Mouse (Mus musculus) retina, postnatal 7 days (tissue): ENCODE measurements around the gene Fars2.
"Not testable (repeated sequence)": the region's sequence is repeated elsewhere in the genome, so short reads cannot be mapped to it uniquely, and the experiment has no call there.

Experiments used
- DNase-seq: peaks from one replicate; pipeline ENCODE4 v3.0.0-alpha.2; 2012; ENCODE audit warnings: low read depth, low spot score

The Fars2 gene

DNA sequence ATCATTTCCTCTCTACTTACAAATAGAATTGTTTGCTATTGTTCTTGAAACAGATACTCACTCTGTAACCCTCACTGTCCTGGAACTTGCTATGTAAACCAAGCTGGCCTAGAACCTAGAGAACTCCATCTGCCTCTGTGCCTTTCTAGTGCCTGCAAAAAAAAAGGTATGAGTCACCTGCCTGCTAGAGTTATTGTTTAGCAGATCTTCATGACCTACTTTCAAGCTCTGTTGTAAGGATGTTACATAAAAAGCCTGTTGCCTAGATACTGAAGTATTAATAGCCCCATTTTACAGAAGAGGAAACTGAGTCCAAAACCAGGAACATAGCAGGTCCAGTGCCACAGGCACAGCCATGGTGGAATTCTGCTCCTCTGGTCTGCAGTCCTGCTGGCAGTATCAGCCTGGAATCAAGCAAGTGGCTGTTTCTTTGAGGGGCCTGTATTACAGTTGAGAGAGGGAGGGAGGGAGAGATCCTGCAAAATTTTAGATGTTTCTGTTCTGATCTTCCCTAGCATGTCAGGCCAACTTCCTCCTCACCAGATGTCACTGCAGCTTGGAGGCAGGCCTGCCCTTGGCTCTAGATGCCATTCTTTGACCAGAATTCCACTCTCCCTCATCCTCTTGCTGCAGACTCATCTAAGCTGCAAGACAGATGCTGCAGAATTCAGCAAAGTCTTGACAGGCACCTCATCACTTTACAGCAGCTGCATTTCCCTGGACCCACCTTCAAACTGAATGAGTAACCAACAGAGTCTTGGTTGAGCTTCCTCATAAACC lies 250.7 kb downstream of the Fars2 start:
- no peak for DNase-seq

DNA sequence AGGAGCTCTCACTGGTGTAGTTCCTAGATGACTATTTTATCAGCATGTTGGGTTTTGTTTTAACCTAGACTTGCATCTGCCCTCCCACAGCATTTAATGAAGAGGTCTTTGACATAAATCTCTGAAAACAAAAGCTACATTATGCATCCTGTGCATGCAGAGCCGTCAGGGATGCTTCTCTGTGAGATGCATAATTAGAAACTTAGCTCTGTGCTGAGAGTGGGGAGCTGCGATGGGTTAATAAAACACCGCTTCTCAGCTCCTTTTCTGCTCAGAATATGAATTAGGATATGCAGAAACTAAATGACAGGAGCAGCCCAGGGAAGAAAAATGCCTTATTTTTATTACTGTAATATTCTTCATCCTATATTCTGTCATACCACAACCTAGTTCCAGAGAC lies 251.6 kb downstream of the Fars2 start:
- no peak for DNase-seq

DNA sequence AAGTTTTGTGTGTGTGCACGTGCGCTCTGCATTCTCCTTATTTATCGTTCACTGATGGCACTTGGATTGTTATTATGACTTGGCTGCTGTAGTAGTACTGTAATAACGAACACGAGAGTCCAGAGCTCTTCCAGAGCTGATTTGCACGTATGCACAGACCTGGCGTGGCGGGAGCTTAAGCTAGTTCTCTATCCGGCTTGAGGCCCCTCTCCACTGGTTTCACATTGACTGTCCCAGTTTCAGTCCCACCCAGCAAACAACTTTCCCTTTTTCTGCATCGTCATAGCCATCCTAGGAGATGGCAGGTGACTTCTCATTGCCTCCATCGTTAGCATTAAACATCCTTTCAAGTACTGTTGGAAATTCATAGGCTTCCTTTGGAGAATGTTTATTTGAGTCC lies 252.2 kb downstream of the Fars2 start:
- no peak for DNase-seq

DNA sequence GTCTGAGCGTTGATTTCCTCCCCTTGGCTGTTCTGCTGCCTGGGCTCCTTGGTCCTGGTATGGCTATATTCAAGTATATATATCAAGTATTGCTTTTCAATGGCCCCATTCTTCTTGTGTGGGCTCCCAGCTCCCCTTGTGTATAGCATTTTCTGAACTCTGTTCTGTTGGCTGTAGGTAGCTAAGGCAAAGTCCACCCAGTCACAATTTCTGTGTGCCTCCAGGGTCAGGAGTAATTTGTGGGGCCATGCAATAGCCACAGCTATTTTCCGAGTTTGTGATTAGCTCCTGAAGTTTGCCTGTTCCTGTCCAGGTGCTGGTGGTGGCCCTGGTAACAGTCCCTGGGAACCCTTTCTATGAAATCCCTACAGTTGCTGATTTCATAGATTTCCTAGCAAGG lies 266.0 kb downstream of the Fars2 start:
- no peak for DNase-seq

DNA sequence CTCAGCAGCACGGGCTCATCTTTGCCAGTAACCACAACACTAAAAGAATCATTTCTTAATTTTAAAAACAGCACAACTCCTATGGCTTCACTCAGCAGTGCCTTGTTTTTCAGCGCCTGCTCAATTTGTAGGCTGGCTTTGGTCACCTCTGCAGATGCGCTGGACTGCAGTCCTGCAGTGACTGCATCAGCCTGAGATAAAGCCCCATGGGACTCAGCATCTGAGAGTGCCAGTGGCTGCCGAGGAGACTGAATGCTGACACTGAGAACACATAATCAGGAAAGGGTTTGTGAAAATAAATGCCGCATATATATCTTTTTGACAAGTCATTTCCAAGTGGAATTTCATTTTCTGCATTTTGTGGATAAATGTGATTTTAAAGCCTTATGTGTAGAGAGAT lies 268.9 kb downstream of the Fars2 start:
- DNase-seq = no peak

DNA sequence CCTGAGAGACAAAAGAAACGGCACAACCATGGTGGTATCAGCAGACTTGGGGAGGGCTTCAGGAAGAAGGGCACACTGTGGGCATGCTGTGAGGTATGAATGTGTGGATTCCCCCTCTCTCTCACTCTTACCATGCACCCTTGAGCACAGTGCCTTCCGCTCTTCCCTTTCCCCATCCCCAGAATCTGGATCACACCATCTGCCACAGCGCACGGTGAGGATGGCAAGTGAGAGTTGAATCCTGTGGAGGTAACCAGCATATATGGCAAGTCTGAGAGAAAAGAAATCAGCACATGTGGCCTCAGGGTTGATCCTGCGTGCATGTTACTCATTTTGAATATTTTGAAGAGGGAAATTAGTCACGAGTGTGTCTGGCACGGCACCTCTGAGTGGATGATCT lies 274.7 kb downstream of the Fars2 start:
- DNase-seq = no peak

DNA sequence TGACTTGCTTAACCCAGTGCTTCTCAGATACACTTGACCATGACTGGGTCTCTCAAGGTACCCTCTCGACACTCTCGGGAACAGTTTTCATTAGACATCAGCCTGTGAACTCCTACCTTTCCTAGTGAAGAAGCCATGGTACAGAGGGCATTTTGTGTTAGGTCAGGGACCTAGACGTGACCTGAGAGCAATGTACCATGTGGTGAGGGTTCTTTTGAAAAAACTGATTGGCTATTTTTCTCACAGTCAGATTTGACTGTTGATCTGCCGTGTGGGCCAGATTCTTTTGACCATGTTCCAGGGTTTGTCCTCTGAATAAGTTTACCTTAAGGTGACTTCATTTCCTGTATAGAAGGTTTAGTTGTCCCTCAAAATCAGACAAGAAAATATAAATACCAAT lies 275.5 kb downstream of the Fars2 start:
- DNase-seq = no peak

DNA sequence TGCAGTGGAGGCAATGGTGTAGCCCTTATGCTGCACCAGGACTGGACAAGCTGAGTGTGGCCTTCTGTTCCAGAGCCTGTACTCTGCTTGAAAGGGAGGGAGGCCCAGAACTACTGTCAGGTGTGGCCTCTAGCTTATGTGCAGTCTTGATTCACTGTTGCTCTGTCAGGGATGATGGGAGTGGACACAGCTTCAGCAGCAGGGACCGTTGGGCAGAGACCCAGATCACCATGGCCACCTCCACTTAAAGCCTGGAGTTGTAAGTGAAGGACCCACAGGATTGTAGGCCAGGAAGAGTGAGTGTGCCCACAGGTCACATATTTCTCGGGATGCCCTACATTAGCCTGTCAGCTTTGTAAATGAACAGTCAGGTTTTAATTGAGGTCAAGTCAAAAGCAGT lies 283.8 kb downstream of the Fars2 start:
- DNase-seq = no peak

DNA sequence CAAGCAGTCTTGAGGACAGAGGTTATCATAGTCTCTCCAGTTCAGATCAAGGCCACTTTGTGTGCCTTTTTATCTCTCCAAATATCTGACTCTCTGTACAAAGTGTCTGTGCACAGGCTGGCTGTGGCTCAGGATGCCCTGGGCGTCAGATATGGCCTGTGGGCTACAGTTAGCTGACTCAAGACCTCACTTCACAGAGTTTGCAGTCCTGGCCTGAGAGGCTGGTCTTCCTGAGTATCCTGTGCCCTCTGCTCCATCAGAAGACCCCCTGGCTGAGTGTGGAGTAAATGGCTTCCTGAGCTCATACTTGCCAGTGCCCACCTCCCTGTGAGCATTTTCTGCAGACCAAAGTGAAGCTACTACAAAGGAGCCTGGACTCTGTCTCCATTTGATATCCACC lies 296.1 kb downstream of the Fars2 start:
- no peak for DNase-seq

DNA sequence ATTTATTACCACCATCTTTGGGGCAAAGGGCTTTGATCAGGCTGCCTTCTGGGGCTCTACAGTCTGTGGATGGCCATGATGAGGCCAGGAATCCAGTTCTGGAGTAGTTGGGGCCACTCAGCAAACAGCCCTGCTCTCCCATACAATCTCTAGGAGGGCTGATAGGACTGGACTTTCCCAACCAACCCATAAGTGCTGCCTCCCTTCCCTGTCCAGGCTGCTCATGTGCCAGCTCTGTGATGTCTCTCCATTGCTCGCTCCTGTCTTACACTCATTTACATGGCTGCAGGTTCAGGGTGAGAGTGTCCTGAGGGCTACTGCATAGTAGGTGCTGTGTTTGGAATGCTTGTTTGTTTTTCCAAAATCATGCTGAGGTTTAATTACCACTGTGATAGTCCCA lies 298.0 kb downstream of the Fars2 start:
- DNase-seq = no peak

DNA sequence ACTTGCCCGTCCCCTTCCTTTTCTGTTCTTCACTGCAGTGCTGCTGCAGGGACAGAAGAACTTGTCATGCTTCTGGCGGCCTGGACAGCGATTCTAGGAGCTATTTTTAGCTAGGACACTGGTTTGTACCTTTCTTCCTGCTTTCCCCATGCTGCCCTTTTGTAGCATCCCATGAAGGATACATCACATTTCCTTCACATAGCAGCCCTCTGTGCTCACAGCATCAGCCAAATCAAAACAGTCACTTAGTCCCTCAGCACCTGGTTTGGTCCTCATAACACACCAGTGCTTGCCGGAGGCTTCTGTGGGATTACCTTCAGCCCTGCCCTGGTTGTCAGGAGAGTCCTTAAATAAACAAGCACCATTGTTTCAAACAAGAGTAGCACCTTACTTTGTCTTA lies 299.3 kb downstream of the Fars2 start:
- DNase-seq = no peak

DNA sequence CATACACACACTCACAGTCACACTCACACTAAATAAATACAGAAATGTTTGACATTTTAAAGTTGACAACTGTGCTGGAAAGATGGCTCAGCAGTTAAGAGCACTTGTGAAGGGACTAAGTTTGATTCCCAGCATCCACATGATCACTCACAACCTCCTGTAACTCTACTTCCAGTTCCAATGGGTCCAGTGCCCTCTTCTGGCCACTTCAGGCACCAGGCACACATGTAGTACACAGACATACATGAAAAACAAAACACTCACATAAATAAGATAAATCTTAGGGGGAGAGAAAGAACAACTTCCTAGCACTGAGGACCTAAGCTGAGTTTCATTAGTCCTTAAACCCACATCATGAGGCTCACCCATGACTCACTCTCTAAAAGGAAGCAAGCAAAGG lies 302.1 kb downstream of the Fars2 start:
- DNase-seq = no peak

DNA sequence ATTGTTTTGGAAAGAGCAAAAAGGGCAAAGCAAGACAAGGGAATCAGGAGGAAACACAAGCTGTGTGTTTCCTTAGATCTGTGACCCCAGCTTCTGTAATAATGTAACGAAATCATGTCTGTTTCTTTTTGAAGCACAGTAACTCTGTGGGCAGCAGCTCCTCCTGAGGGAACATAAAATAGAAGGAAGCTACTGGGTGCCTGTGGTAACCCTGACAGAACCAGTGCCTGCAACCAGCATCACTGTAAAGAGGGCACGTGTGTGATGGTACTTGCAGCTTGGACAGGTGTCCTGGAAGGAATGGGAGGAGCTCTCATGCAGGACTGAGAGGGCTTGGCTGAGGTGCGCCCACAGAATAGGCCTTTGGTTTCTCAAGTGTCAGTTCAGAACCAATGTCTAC lies 305.2 kb downstream of the Fars2 start:
- no peak for DNase-seq

DNA sequence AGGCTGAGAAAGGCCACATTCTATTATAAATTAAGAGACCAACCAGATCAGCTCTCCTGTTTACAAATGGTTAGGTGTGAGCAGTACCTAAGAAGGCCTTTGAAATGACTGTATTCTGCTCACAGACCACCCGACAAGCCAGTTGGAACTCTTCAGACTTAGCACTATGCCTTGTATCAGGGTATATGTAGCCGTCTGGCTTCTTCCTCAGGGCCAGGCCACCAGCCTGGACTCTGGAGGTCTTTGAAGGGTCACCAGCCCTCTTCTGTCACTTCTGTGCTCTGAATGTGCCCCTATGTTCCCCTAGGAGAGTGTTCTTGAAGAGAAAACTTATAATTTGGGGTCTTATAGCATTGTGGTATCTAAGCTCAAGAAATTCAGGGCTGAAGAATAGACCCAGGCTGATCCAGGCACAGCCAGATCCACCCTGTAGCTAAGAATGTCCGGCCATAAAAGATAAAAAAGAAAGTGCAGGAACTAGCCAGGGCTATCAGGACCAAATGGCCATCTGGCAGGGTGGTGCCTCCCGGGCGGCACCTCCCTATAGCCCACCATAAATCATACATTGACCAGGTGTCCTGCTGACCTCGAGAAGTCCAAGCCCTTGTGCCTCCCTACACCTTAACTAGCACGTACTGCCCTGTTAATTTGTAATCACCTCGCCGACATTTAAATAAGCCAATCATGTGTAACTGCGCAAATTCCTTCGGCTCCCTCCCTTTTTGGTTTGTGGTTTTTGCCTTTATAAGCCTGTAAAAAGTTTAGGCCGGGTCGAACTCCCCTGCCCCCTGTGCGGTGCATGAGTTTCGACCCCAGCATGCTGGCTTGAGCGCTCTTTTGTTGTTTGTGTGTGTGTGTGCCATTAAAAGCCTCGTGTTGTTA lies 308.9 kb downstream of the Fars2 start:
- not testable (repeated sequence) for DNase-seq

DNA sequence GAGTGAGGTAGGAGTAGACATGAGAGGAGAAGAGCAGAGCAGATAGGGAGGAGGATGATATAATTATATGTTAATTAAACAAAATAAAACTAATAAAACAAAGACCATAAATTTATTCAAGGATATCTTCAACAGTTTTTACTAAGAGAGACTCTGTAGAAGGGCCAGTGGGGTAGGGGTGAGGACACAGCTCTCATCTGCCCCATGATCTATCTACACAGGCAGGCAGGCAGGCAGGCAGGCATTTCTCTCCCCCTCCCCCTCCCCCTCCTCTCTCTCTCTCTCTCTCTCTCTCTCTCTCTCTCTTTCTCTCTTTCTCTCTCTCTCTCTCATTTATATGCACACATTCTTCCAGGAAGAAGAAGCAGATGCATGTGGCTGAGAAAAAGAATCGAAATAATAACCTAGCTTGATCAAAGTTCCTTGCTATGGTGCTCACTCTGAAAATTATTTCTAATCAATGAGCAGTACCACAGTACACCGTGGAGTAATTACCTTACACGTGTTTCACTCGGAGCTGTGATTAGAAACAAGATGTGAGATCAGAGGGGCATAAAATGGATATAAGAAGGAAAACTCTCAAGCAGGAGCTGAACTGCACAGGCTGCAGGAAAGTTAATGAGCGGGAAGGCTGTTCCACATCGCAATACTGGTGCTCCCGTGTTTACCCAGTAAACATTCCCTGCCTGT lies 312.4 kb downstream of the Fars2 start:
- no peak for DNase-seq

DNA sequence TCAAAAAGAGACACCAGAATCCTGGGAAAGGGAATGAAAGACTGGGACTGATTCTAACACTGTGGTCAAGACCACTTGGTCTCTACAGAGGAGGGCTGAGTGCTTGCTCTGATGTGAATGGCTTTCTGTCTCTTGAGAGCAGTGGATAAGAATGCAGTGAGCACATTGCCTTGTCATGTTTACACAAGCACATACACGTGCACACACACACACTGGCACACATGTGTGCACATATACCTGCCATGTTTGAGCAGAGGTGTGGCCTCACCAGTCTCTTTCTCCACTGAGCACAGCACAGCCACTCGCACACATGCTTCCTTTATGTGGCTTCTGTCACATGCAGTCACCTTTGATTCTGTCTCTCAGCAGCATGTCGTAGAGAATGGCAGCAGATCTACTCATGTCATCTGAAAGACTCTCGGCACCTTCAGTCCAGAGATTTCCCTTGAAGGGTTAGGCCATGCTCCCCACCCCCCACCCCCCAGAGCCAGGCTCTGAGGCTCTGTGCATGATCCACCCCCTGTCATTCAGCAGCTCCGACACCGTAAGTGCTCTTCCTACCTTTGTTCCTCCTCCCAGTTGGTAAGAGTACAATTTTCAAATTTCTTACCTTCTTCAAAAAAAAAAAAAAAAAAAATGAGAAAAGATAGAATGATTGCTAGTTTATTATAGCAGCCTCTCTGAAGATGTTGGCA lies 313.4 kb downstream of the Fars2 start:
- DNase-seq = no peak

DNA sequence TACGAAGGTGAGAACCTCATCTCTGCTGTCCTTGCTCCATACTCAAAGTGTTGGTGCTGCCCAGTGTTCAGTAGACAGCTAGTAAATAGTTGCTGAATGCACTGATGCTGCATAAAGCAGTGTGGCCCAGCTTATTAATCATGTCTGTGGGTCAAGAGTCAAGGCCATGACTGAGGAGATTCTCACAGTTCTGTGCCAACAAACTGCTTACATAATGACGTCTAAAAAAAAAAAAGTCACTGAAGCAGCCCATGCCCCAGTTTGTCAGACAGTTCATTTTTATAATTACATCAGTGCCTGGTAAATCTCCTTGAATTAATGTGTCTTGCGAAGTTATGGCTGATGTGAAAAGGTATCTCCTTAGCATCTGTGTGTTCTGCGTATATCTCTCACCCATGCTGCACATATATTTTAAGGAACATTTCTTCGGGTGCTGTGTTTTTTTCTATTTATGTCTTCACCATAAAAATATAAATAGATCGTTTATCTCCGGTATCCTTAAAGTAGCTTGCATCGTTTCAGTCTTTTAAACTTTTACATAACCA lies 314.8 kb downstream of the Fars2 start:
- no peak for DNase-seq

DNA sequence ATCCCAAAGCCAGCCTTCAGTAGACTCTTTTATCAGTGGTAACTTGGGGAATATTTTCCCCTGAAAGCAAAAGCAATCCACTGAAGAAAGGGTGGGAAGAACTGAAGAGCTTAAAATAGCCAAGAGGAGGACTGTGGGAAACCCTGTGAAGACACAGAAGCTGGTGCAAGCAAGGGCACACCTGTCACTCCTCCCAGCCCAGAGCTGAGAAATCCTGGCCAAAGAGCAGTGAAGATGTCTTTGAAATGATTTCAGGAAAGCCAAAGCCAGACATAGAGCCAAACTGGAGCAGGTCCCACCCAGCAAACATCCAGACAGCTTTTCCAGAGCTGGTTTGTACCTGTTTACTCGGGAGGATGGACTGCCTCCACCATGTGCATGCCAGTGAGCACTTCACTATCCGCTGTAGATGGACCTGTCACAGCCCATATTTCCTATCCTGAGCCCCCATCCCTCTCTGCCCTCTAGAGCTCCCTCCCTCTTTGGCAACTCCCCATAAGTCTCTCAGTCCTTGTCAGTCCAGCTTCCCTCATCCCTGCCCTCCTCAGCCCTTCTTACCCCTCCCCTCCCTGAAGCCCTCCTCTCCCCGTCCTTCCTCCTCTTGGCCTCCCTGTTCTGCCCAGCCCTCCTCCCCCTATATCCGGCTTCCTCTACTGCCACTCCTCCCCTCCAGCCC lies 327.7 kb downstream of the Fars2 start:
- DNase-seq = no peak

DNA sequence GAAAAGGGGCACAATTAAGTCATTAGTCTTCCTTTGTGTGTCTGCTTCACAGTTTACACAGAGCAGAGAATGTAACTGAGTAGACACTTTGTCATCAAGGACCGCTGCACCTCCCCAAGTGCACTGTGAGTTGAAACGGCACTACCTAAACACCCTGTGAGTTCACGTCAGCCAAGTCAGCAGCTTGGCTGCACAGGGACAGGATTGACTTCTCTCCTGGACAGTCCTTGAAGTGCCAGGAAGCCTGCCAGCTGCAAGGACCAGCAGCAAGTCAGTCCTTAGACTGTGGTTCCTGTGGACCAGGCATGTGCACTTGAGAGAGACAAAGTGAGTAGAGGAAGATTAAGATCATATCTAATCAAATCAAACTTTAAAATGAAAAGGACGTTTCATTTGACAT lies 330.7 kb downstream of the Fars2 start:
- DNase-seq = no peak

DNA sequence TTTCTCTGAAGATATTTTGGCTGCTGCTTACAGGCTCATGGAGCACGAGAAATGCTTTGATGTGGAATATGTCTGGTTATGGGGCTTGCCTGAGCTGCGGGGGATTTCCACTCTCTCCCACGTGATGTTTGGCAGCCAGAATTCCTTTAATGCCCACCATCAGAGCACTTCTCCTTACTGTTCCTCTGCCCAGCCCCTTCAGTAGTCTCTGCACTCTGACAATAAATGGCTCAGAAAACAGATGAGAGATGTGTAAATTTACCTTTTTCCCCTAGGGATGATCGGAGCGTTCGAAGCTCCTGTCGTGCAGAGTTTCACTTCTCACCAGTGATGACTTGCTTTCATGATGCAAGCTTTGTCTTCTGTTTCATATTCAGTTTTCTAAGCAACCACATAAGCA lies 331.4 kb downstream of the Fars2 start:
- DNase-seq = no peak

DNA sequence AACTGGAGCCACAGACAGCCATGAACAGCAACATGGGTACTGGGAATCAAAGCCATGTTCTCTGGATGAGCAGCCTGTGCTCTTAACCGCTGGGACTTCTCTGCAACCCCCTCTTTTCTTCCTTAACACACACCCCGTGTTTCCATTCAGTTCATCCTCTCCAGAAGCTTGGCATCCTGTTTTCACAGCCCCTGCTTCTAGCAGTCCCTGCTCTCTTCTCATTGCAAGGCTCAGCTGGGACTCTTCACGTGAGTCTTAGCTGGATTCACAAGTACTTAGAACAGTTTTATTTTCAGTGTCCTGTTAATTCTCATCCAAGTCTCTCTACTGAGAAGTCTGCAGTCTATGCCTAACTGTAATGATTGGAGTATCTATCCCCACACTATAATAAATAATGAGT lies 334.2 kb downstream of the Fars2 start:
- no peak for DNase-seq
